Mouse (Mus musculus) C2C12 (cell line): ENCODE results near the gene Chchd3. TPM values are rescaled to one million over a fixed set of nuclear protein-coding genes. Genes with fewer than 3 reads are reported as not detected.

Experiments used
- H3K27me3 ChIP-seq: one replicate; pipeline ENCODE4 v1.6.1; 2011; ENCODE audit not compliant: control insufficient read depth, insufficient read depth, insufficient read length
- H3K36me3 ChIP-seq: one replicate; pipeline ENCODE4 v1.6.1; 2011; ENCODE audit not compliant: control insufficient read depth, insufficient read depth
- H3K4me3 ChIP-seq: one replicate; pipeline ENCODE4 v1.5.1; 2011; ENCODE audit warnings: mild to moderate bottlenecking, control low read depth; ENCODE audit not compliant: poor library complexity, insufficient read depth, severe bottlenecking
- H3K79me2 ChIP-seq: one replicate; pipeline ENCODE4 v1.6.1; 2011; ENCODE audit not compliant: control insufficient read depth, insufficient read depth
- H3K79me3 ChIP-seq: one replicate; pipeline ENCODE4 v1.6.1; 2011; ENCODE audit warnings: low read depth, control low read depth
- H3ac ChIP-seq: one replicate; pipeline ENCODE3; 2011; ENCODE audit warnings: low read depth; ENCODE audit not compliant: control insufficient read depth, insufficient read length
- CEBPB ChIP-seq: IDR thresholded peaks from one replicate; pipeline ENCODE4 v1.6.1; 2011; ENCODE audit warnings: low read depth, mild to moderate bottlenecking, control low read depth, moderate library complexity
- CTCF ChIP-seq: IDR thresholded peaks from one replicate; pipeline ENCODE4 v1.5.1; 2011; ENCODE audit not compliant: control insufficient read depth, insufficient read depth, insufficient read length
- FOSL1 ChIP-seq: IDR thresholded peaks from one replicate; pipeline ENCODE4 v1.8.0; 2011; ENCODE audit warnings: mild to moderate bottlenecking, low read length; ENCODE audit not compliant: poor library complexity, insufficient read depth, severe bottlenecking
- MAX ChIP-seq: IDR thresholded peaks from one replicate; pipeline ENCODE4 v1.6.1; 2011; ENCODE audit warnings: mild to moderate bottlenecking, control low read depth
- MYOD1 ChIP-seq: IDR thresholded peaks from one replicate; pipeline ENCODE4 v1.6.1; 2011; ENCODE audit warnings: low read depth; ENCODE audit not compliant: control insufficient read depth, insufficient read length
- MYOG ChIP-seq: IDR thresholded peaks from one replicate; pipeline ENCODE4 v1.6.1; 2011; ENCODE audit not compliant: control insufficient read depth, insufficient read length; ENCODE audit errors: extremely low read depth
- USF1 ChIP-seq: IDR thresholded peaks from one replicate; pipeline ENCODE4 v1.6.1; 2011; ENCODE audit warnings: low read depth, mild to moderate bottlenecking, control low read depth, moderate library complexity
- polyA plus RNA-seq: library from polyadenylated mRNA; unstranded; fragments of >200 nt; fragmentation: generic; extraction: Trizol; gene quantifications from one replicate; pipeline ENCODE4 v1.2.1, GENCODE M21; 2012; ENCODE audit warnings: missing spikeins

Gene Chchd3
- polyA plus RNA-seq, 1 experiment, result 94.8 TPM

GRCm38 (mm10) chr6:32922391-32922790 lies 137.7 kb downstream of the Chchd3 start:
- Histone ChIP-seq H3K4me3 (no peak overlapping the region), H3K27me3 (no peaks in the 10 kb centered on the region), H3K36me3 (peaks cover 4% of the 10 kb centered on the region), H3K79me3 (peaks cover 2% of the 10 kb centered on the region), H3K79me2 (peaks cover 6% of the 10 kb centered on the region), H3ac (no peak overlapping the region)
- TF ChIP-seq MYOG, result no peak
- no peak for TF ChIP-seq CTCF

GRCm38 (mm10) chr6:32920091-32920490 lies 140.0 kb downstream of the Chchd3 start:
- Histone ChIP-seq H3K79me3 (peaks cover 2% of the 10 kb centered on the region), H3K27me3 (no peaks in the 10 kb centered on the region), H3ac (no peak overlapping the region), H3K36me3 (peaks cover 11% of the 10 kb centered on the region), H3K79me2 (peaks cover 6% of the 10 kb centered on the region), H3K4me3 (no peak overlapping the region)
- TF ChIP-seq CTCF (no peak), MYOD1 (no peak), MYOG (no peak), FOSL1 (no peak), CEBPB (no peak), USF1 (no peak), MAX (no peak)

GRCm38 (mm10) chr6:32910692-32911091 lies 149.4 kb downstream of the Chchd3 start:
- Histone ChIP-seq H3K4me3 (no peak overlapping the region), H3K27me3 (no peaks in the 10 kb centered on the region), H3K79me2 (no peaks in the 10 kb centered on the region), H3K79me3 (no peaks in the 10 kb centered on the region), H3ac (no peak overlapping the region), H3K36me3 (peaks cover 3% of the 10 kb centered on the region)
- no peak for TF ChIP-seq CEBPB
- no peak for TF ChIP-seq USF1
- TF ChIP-seq FOSL1, result no peak
- no peak for TF ChIP-seq MYOG
- TF ChIP-seq CTCF, result no peak
- TF ChIP-seq MYOD1, result no peak
- TF ChIP-seq MAX, result no peak

GRCm38 (mm10) chr6:32899061-32899460 lies 161.0 kb downstream of the Chchd3 start:
- no peaks in the 10 kb centered on the region for H3K79me2 ChIP-seq
- TF ChIP-seq MYOD1, result no peak
- no peaks in the 10 kb centered on the region for H3K27me3 ChIP-seq
- no peak overlapping the region for H3ac ChIP-seq
- H3K36me3 ChIP-seq, result no peaks in the 10 kb centered on the region
- no peaks in the 10 kb centered on the region for H3K79me3 ChIP-seq
- no peak overlapping the region for H3K4me3 ChIP-seq

GRCm38 (mm10) chr6:32894100-32894499 lies 166.0 kb downstream of the Chchd3 start:
- Histone ChIP-seq H3K27me3 (no peaks in the 10 kb centered on the region), H3K36me3 (no peaks in the 10 kb centered on the region), H3K79me2 (no peaks in the 10 kb centered on the region), H3ac (no peak overlapping the region), H3K79me3 (no peaks in the 10 kb centered on the region), H3K4me3 (no peak overlapping the region)
- TF ChIP-seq USF1 (no peak), FOSL1 (no peak), CTCF (no peak)

- Histone ChIP-seq H3ac (no peak overlapping the region), H3K79me2 (no peaks in the 10 kb centered on the region), H3K36me3 (peaks cover 9% of the 10 kb centered on the region), H3K27me3 (no peaks in the 10 kb centered on the region), H3K79me3 (no peaks in the 10 kb centered on the region), H3K4me3 (no peak overlapping the region)
- TF ChIP-seq MYOG (no peak), MYOD1 (no peak), FOSL1 (no peak), CEBPB (no peak), USF1 (no peak), CTCF (no peak), MAX (no peak)
These were observed 169.3 kb downstream of the Chchd3 start for GRCm38 (mm10) chr6:32890726-32891125.
